Mouse (Mus musculus): Measurements from ENCODE around the gene Rhox4a. TPM values are rescaled to one million over a fixed set of nuclear protein-coding genes. Genes with fewer than 3 reads are reported as not detected.

Rhox4a gene
- not detected for polyA plus RNA-seq (2017; shearing (Covaris generic))

GRCm38 (mm10) chrX:37265038-37265437 is at the start of gene Rhox4a:
TSS of gene Rhox4a (plus strand) at chrX:37265338.

GRCm38 (mm10) chrX:37222158-37222557 is 43.0 kb upstream of the Rhox4a start, which contains the start of gene Rhox1:
TSS of gene Rhox1 (minus strand) at chrX:37222258.

GRCm38 (mm10) chrX:37244676-37245075 is 20.5 kb upstream of the Rhox4a start, which contains the start of gene Rhox2a:
TSS of gene Rhox2a (plus strand) at chrX:37244976.

GRCm38 (mm10) chrX:37249619-37250018 is 15.5 kb upstream of the Rhox4a start, which contains the start of gene Rhox3a:
TSS of gene Rhox3a (plus strand) at chrX:37249919.

Other genes starting within 250 kb of the Rhox4a start
- not detected for gene Sowahd, start 216.5 kb upstream of the Rhox4a start, polyA plus RNA-seq (2017; shearing (Covaris generic))
- 100 to 1,000 TPM; 328 to 386 TPM for gene Rpl39, start 179.9 kb upstream of the Rhox4a start, polyA plus RNA-seq (2017; shearing (Covaris generic))
- gene Upf3b, start 155.0 kb upstream of the Rhox4a start, polyA plus RNA-seq (2017; shearing (Covaris generic)): 10 to 100 TPM; 14.1 to 25.5 TPM
- gene Nkap, start 138.5 kb upstream of the Rhox4a start, polyA plus RNA-seq (2017; shearing (Covaris generic)): 10 to 100 TPM; 17.7 to 21.1 TPM
- gene Akap14, start 96.5 kb upstream of the Rhox4a start, polyA plus RNA-seq (2017; shearing (Covaris generic)): under 1 TPM; 0.20 to 0.21 TPM
- 100 to 1,000 TPM; 204 to 213 TPM for gene Ndufa1, start 74.2 kb upstream of the Rhox4a start, polyA plus RNA-seq (2017; shearing (Covaris generic))
- 10 to 100 TPM in 1 of 2 experiments, 1 to 10 TPM in 1; 7.4 to 12.5 TPM for gene Rnf113a1, start 74.1 kb upstream of the Rhox4a start, polyA plus RNA-seq (2017; shearing (Covaris generic))
- not detected for gene Gm9, start 54.3 kb upstream of the Rhox4a start, polyA plus RNA-seq (2017; shearing (Covaris generic))
- under 1 TPM in 1 of 2 experiments, not detected in 1; 0.54 TPM for gene Rhox1, start 43.1 kb upstream of the Rhox4a start, polyA plus RNA-seq (2017; shearing (Covaris generic))
- not detected for gene Rhox2a, start 20.4 kb upstream of the Rhox4a start, polyA plus RNA-seq (2017; shearing (Covaris generic))
- not detected for gene Rhox3a, start 15.4 kb upstream of the Rhox4a start, polyA plus RNA-seq (2017; shearing (Covaris generic))
- gene Rhox3a2, start 114.7 kb downstream of the Rhox4a start, polyA plus RNA-seq (2017; shearing (Covaris generic)): not detected
- gene Rhox4a2, start 125.5 kb downstream of the Rhox4a start, polyA plus RNA-seq (2017; shearing (Covaris generic)): under 1 TPM in 1 of 2 experiments, not detected in 1; 0.71 TPM
- not detected for gene Rhox2b, start 146.7 kb downstream of the Rhox4a start, polyA plus RNA-seq (2017; shearing (Covaris generic))
- gene Rhox4b, start 167.2 kb downstream of the Rhox4a start, polyA plus RNA-seq (2017; shearing (Covaris generic)): 1 to 10 TPM in 1 of 2 experiments, not detected in 1; 1.8 TPM
- not detected for gene Rhox2c, start 188.3 kb downstream of the Rhox4a start, polyA plus RNA-seq (2017; shearing (Covaris generic))
- gene Rhox3c, start 193.2 kb downstream of the Rhox4a start, polyA plus RNA-seq (2017; shearing (Covaris generic)): 1 to 10 TPM in 1 of 2 experiments, not detected in 1; 1.5 TPM
- under 1 TPM in 1 of 2 experiments, not detected in 1; 0.10 TPM for gene Rhox4c, start 215.0 kb downstream of the Rhox4a start, polyA plus RNA-seq (2017; shearing (Covaris generic))
- gene Rhox2d, start 228.1 kb downstream of the Rhox4a start, polyA plus RNA-seq (2017; shearing (Covaris generic)): not detected
- gene Rhox4d, start 249.0 kb downstream of the Rhox4a start, polyA plus RNA-seq (2017; shearing (Covaris generic)): under 1 TPM; 0.34 to 0.47 TPM

Data from inflammation-experienced regulatory T-cells (primary cell).